Mouse (Mus musculus): ENCODE data around the gene Ajap1. TPM values are rescaled to one million over a fixed set of nuclear protein-coding genes. Genes with fewer than 3 reads are reported as not detected.
A peak's percentile ranks its signal among the peaks of the same experiment; 100 is the strongest.

Gene Ajap1
- total and polyA plus RNA-seq, 2 experiments, result 0.07 TPM; not detected in 1

DNA sequence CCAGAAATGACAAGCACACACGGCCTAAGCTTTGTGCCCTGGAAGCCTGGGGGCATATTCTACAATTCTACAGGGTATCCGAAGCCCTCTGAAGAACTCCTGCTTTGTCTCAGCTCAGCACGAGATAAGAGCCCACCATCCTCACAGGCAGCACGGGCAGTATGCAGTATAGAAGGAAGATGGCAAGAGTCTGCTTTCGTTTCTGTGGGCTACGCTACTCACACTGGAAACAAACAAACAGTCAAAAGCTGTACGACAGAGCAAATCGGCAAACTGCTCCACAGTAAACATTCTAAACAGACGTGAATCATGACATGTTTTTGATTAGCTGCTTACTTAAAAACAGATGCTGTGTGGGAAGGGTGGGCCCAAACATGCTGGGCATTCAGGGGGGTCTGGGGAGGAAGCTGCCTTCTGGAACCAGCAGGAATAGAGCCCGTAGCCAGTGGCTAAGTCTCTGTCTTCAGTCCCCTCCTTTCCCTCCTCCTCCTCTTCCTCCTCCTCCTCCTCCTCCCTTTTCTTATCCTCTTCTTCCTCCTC is 113.9 kb downstream of the Ajap1 start:
- H3K27ac ChIP-seq (replicated peaks; ENCODE audit: insufficient read depth, low read depth, low read length), result no peak overlapping the region
- no peak overlapping the region for H3K9ac ChIP-seq (ENCODE audit: low read depth, low read length)
- no peak for DNase-seq (ENCODE audit: extremely low read depth, low read depth, low spot score)

DNA sequence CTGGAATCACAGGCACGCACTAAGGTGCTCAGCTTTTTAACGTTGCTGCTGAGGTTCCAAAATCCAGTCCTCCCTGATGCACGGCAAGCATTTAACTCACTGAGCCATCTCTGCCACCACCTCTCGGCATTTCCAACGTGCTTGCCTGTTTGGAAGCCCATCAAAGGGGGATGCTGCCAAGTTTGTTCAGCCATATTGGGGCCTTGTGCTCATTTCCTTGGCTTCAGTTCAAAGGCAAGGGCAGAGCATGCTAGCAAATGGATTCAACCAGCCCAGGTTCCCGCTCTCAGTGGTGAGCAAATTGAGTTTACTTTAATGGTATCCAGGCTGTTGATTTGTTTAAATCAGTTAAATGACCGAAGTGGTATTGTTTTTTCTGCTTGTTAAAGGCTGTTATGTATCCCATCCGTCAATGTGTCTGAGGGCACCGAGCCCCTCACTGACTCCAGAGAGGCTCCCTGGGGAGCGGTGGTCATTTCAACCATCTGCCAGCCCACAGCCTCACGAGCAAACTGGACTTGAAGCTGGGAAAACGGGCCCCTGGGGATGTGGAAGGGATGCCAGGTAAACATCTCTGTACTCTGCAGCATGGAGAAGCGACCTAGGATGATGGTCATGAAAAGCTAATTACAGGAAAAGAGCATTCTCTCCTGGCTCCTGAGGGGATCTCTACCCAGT is 121.6 kb downstream of the Ajap1 start:
- Histone ChIP-seq H3K27me3 (ENCODE audit: control insufficient read depth, insufficient read depth, low read length) (no peaks in the 10 kb centered on the region), H3K27ac (replicated peaks; ENCODE audit: insufficient read depth, low read depth, low read length) (no peak overlapping the region), H3K36me3 (ENCODE audit: control insufficient read depth, insufficient read depth, low read length) (no peaks in the 10 kb centered on the region), H3K9ac (ENCODE audit: low read depth, low read length) (no peak overlapping the region), H3K4me1 (ENCODE audit: control insufficient read depth, insufficient read depth, low read length) (no peaks in the 10 kb centered on the region), H3K4me3 (ENCODE audit: insufficient read depth, low read depth, low read length) (no peak overlapping the region), H3K79me2 (ENCODE audit: control insufficient read depth, insufficient read depth, low read length) (no peaks in the 10 kb centered on the region)
- TF ChIP-seq CTCF (IDR thresholded peaks at IDR 0.05; ENCODE audit: low read depth, low read length) (no peak), POLR2A (IDR thresholded peaks at IDR 0.05; ENCODE audit: extremely low read depth, insufficient read depth, low read length) (no peak)
- WGBS, result 57% methylated on average over 13 of the region's 13 CpGs
- no peak for DNase-seq (ENCODE audit: extremely low read depth, low read depth, low spot score)

More for the DNA sequence above, 113.9 kb downstream of the Ajap1 start:
- TF ChIP-seq POLR2A (IDR thresholded peaks at IDR 0.05; ENCODE audit: extremely low read depth, insufficient read depth, low read length) (no peak), CTCF (IDR thresholded peaks at IDR 0.05; ENCODE audit: low read depth, low read length) (no peak)
- Histone ChIP-seq H3K4me3 (ENCODE audit: insufficient read depth, low read depth, low read length) (no peak overlapping the region), H3K4me1 (ENCODE audit: control insufficient read depth, insufficient read depth, low read length) (no peaks in the 10 kb centered on the region), H3K79me2 (ENCODE audit: control insufficient read depth, insufficient read depth, low read length) (no peaks in the 10 kb centered on the region), H3K36me3 (ENCODE audit: control insufficient read depth, insufficient read depth, low read length) (no peaks in the 10 kb centered on the region), H3K27me3 (ENCODE audit: control insufficient read depth, insufficient read depth, low read length) (no peaks in the 10 kb centered on the region)
- WGBS, result 63% methylated on average over 10 of the region's 10 CpGs

DNA sequence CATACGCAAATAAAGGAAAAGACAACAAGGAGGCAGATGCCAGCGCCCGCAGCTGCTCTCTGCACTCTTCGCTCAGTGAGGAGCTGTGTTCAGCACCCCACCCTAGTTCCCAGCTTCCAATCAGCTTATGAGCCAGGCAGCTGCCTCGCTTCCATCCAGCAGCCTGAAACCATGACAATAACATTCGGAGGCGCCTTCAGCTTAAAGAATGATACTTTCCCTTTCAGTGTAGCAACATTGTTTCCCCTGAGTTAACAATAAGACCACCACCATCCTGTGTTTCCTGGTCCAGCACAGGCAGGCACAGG is 124.4 kb downstream of the Ajap1 start:
- 62% methylated on average over 7 of the region's 7 CpGs for WGBS
- H3K36me3 ChIP-seq (ENCODE audit: control insufficient read depth, insufficient read depth, low read length), result no peaks in the 10 kb centered on the region
- no peak for DNase-seq (ENCODE audit: extremely low read depth, low read depth, low spot score)
- no peak overlapping the region for H3K27ac ChIP-seq (replicated peaks; ENCODE audit: insufficient read depth, low read depth, low read length)
- H3K4me3 ChIP-seq (ENCODE audit: insufficient read depth, low read depth, low read length), result no peak overlapping the region
- TF ChIP-seq POLR2A (IDR thresholded peaks at IDR 0.05; ENCODE audit: extremely low read depth, insufficient read depth, low read length) (no peak), CTCF (IDR thresholded peaks at IDR 0.05; ENCODE audit: low read depth, low read length) (no peak)
- H3K27me3 ChIP-seq (ENCODE audit: control insufficient read depth, insufficient read depth, low read length), result no peaks in the 10 kb centered on the region
- no peak overlapping the region for H3K9ac ChIP-seq (ENCODE audit: low read depth, low read length)
- H3K79me2 ChIP-seq (ENCODE audit: control insufficient read depth, insufficient read depth, low read length), result no peaks in the 10 kb centered on the region
- H3K4me1 ChIP-seq (ENCODE audit: control insufficient read depth, insufficient read depth, low read length), result no peaks in the 10 kb centered on the region

DNA sequence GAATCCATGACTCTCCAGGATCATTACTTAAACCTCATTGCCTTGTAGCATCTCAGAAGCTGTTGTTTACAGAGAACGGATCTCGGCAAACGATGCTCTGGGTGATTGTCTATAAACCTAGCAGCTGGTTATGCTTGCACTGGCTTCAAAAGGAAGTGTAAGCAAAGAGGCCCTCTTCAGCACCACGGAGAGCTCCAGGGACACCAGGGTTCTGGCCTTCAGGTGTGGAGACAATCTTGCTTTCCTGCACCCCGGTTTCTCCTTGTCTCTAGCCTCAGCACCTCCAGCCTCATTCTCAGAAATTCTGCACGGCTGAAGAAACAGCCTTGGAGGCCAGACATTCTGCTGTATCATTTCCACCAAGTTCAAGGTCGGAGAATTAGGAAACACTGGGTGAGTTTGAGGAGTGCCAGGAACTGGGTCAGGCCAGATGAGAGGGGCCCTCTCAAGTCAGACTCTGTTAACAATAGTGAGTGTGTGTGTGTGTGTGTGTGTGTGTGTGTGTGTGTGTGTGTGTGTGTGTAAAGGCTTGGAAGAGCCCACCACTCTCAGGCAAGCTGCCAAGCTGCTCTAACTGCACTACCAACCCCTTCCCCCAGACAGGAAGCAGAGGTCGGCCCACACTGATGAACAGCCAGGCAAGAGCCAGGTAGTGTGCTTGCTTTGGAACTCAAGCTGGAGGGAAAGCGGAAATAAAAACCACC is 124.9 kb downstream of the Ajap1 start:
- no peak overlapping the region for H3K9ac ChIP-seq (ENCODE audit: low read depth, low read length)
- H3K79me2 ChIP-seq (ENCODE audit: control insufficient read depth, insufficient read depth, low read length), result no peaks in the 10 kb centered on the region
- no peak for DNase-seq (ENCODE audit: extremely low read depth, low read depth, low spot score)
- no peak overlapping the region for H3K27ac ChIP-seq (replicated peaks; ENCODE audit: insufficient read depth, low read depth, low read length)
- WGBS, result 42% methylated on average over 9 of the region's 9 CpGs
- H3K4me1 ChIP-seq (ENCODE audit: control insufficient read depth, insufficient read depth, low read length), result no peaks in the 10 kb centered on the region
- H3K36me3 ChIP-seq (ENCODE audit: control insufficient read depth, insufficient read depth, low read length), result no peaks in the 10 kb centered on the region
- TF ChIP-seq CTCF (IDR thresholded peaks at IDR 0.05; ENCODE audit: low read depth, low read length), result no peak
- TF ChIP-seq POLR2A (IDR thresholded peaks at IDR 0.05; ENCODE audit: extremely low read depth, insufficient read depth, low read length), result no peak
- no peak overlapping the region for H3K4me3 ChIP-seq (ENCODE audit: insufficient read depth, low read depth, low read length)
- no peaks in the 10 kb centered on the region for H3K27me3 ChIP-seq (ENCODE audit: control insufficient read depth, insufficient read depth, low read length)

DNA sequence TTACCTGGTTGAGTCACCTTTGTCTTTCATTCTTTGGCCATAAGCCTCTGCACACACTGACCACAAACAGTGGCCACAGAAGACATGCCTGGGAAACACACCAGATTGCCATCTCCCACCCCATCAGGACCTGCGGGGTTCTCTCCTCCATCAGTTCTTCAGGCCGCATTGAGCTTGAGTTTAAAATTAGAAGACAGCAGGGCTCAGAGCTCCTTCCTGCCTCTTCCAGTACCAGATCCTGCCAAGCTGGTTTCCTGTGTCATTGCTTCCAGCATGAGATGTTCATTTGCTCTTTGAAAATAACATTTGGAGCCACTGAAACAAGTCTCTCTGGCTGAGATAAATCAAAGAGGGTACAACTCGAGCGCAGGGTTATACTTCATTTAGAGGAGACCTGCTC is 126.4 kb downstream of the Ajap1 start:
- Histone ChIP-seq H3K27ac (replicated peaks; ENCODE audit: insufficient read depth, low read depth, low read length) (no peak overlapping the region), H3K27me3 (ENCODE audit: control insufficient read depth, insufficient read depth, low read length) (no peaks in the 10 kb centered on the region), H3K4me3 (ENCODE audit: insufficient read depth, low read depth, low read length) (no peak overlapping the region), H3K9ac (ENCODE audit: low read depth, low read length) (no peak overlapping the region), H3K36me3 (ENCODE audit: control insufficient read depth, insufficient read depth, low read length) (no peaks in the 10 kb centered on the region), H3K4me1 (ENCODE audit: control insufficient read depth, insufficient read depth, low read length) (no peaks in the 10 kb centered on the region), H3K79me2 (ENCODE audit: control insufficient read depth, insufficient read depth, low read length) (no peaks in the 10 kb centered on the region)
- 85% methylated on average over 4 of the region's 4 CpGs for WGBS
- no peak for DNase-seq (ENCODE audit: extremely low read depth, low read depth, low spot score)
- no peak for TF ChIP-seq POLR2A (IDR thresholded peaks at IDR 0.05; ENCODE audit: extremely low read depth, insufficient read depth, low read length)
- TF ChIP-seq CTCF (IDR thresholded peaks at IDR 0.05; ENCODE audit: low read depth, low read length), result no peak

DNA sequence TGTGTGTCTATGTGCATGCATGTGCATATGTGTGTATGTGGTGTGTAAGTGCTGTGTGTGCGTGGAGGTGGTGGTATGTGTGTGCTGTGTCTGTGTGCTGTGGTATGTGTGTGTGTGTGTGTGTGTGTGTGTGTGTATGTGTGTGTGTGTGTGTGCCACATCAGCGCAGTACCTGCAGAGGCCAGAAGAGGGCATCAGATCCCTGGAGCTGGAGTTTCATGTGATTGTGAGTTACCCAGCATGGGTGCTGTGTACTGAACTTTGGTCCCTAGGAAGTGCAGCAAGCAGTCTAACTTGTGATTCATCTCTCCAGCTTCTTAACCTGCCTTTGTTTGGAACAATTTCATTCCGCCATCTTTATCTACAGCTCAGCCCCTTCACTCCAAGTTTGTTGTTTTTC is 137.6 kb downstream of the Ajap1 start:
- TF ChIP-seq POLR2A (IDR thresholded peaks at IDR 0.05; ENCODE audit: extremely low read depth, insufficient read depth, low read length), result no peak
- TF ChIP-seq CTCF (IDR thresholded peaks at IDR 0.05; ENCODE audit: low read depth, low read length), result peak; percentile 22; the same call in 1 of the 2 replicates
- no peak for DNase-seq (ENCODE audit: extremely low read depth, low read depth, low spot score)
- H3K36me3 ChIP-seq (ENCODE audit: control insufficient read depth, insufficient read depth, low read length), result no peaks in the 10 kb centered on the region
- H3K27ac ChIP-seq (replicated peaks; ENCODE audit: insufficient read depth, low read depth, low read length), result no peak overlapping the region
- H3K9ac ChIP-seq (ENCODE audit: low read depth, low read length), result no peak overlapping the region
- H3K4me3 ChIP-seq (ENCODE audit: insufficient read depth, low read depth, low read length), result no peak overlapping the region
- H3K79me2 ChIP-seq (ENCODE audit: control insufficient read depth, insufficient read depth, low read length), result no peaks in the 10 kb centered on the region
- H3K27me3 ChIP-seq (ENCODE audit: control insufficient read depth, insufficient read depth, low read length), result no peaks in the 10 kb centered on the region; the same call in 1 of the 2 replicates
- 93% methylated on average over 3 of the region's 3 CpGs for WGBS
- no peaks in the 10 kb centered on the region for H3K4me1 ChIP-seq (ENCODE audit: control insufficient read depth, insufficient read depth, low read length)
